Mouse (Mus musculus): ENCODE results near the gene Mcu. TPM values are rescaled to one million over a fixed set of nuclear protein-coding genes. Genes with fewer than 3 reads are reported as not detected.
A peak's percentile ranks its signal among the peaks of the same experiment; 100 is the strongest.

Gene Mcu
- polyA plus RNA-seq, 1 experiment = 48.8 TPM

DNA sequence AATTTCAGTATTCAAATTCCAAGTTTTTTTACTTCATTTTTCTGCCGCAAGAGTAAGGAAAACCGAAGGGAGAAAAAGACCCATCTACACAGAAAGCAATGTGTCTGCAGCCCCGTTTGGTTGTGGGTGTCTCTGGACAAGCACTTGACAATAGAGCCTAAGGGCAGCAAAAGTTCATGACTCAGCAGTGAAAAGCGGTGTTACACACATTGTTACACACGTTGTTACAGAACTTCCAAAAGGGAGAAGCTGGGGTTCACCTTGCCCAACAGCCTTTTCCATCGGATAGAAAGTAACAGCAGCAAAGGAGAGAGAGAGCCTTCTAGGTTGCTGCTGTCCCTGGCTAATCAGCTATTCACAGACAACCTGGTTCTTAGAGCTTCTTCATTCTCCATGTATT lies 68.3 kb downstream of the Mcu start:
- H3K4me3 ChIP-seq (ENCODE audit: insufficient read depth, low read length) = no peak overlapping the region
- no peaks in the 10 kb centered on the region for H3K4me1 ChIP-seq (ENCODE audit: control insufficient read depth, insufficient read depth, low read length)
- TF ChIP-seq CTCF (IDR thresholded peaks at IDR 0.05; ENCODE audit: borderline replicate concordance, insufficient read depth, low read length) (no peak), POLR2A (IDR thresholded peaks at IDR 0.05; ENCODE audit: low read depth, low read length) (no peak)
- no peak overlapping the region for H3K27ac ChIP-seq (ENCODE audit: insufficient read depth, low read length)

DNA sequence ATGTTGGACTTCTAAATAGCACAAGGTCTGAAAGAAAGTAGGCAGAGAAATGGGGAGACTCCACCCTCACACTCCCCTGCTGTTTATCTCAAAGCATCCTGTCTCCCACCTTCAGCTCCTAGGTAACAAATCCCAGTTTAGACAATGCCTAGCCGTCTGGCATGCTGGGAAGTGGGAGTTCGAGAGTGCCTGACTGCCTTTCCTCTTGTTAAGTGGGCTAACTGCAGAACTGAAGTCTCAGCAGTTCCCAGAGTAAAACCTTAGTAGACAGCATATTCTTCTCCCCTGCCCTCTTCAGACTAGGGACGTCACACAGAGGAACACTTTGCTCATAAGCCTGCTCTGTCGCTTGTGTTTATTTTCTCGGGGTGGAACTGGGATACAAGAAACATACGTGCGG lies 69.1 kb downstream of the Mcu start:
- TF ChIP-seq POLR2A (IDR thresholded peaks at IDR 0.05; ENCODE audit: low read depth, low read length) (no peak), CTCF (IDR thresholded peaks at IDR 0.05; ENCODE audit: borderline replicate concordance, insufficient read depth, low read length) (no peak)
- Histone ChIP-seq H3K27ac (ENCODE audit: insufficient read depth, low read length) (no peak overlapping the region), H3K4me1 (ENCODE audit: control insufficient read depth, insufficient read depth, low read length) (no peaks in the 10 kb centered on the region), H3K4me3 (ENCODE audit: insufficient read depth, low read length) (no peak overlapping the region)

DNA sequence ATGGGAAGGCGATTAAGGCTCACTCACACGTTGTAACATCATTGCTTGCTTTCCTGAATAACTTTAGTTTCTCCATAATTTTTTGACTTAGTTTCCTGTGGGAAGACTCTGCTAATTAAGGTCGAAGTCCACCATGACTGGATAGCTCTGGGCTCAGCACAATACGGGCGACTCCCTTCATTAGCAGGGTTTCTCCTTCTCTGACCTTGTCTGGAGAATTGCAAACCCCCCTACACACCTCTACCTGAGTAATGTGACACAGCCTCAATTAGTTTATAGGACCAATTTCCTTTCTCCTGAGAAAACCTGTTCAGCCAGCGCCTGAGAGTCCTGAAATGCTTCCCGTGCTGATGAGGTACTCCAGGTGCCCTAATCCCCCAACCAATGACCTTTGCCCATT lies 71.3 kb downstream of the Mcu start:
- TF ChIP-seq POLR2A (IDR thresholded peaks at IDR 0.05; ENCODE audit: low read depth, low read length) = no peak
- no peak for TF ChIP-seq CTCF (IDR thresholded peaks at IDR 0.05; ENCODE audit: borderline replicate concordance, insufficient read depth, low read length)
- no peaks in the 10 kb centered on the region for H3K4me1 ChIP-seq (ENCODE audit: control insufficient read depth, insufficient read depth, low read length)
- no peak overlapping the region for H3K27ac ChIP-seq (ENCODE audit: insufficient read depth, low read length)
- no peak overlapping the region for H3K4me3 ChIP-seq (ENCODE audit: insufficient read depth, low read length)

DNA sequence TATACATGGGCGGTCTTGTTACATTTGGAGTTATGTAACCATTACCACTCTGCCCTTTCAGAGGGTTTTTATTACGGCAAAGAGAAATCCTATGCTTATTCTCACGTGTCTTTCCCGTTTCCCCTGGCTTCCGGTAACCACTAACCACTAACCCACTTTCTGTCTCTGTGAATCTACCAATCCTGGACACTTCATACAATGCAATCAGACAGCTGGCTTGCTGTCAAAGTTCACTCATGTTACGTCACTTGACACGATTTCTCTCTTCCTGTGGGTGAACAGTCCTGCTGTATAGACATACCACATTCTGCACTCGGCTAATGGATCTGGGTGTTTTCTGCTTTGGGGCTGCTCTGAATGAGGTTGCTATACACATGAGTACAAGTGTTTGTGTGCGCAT lies 73.1 kb downstream of the Mcu start:
- peaks cover 6% of the 10 kb centered on the region for H3K4me1 ChIP-seq (ENCODE audit: control insufficient read depth, insufficient read depth, low read length)
- TF ChIP-seq POLR2A (IDR thresholded peaks at IDR 0.05; ENCODE audit: low read depth, low read length) = no peak
- no peak overlapping the region for H3K4me3 ChIP-seq (ENCODE audit: insufficient read depth, low read length)
- H3K27ac ChIP-seq (ENCODE audit: insufficient read depth, low read length) = no peak overlapping the region

DNA sequence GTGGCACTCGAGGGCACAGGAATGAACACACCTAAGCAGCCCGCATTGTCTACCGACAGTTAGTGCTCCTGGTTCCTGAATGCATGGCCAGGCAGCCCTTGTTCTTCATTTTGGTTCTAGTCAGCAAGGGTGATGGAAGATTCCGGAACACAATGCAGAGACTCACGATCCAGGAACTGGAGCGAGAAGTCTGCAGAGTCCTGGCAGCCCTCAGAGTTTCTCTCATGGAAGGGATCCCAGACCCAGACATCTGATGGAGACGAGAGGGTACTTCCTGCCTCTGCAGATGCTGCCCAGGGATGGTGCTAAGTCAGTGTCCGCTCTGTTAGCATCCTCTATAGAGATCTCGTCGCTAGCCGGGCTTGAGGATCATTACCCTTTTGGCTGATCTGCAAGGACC lies 75.0 kb downstream of the Mcu start:
- TF ChIP-seq CTCF (IDR thresholded peaks at IDR 0.05; ENCODE audit: borderline replicate concordance, insufficient read depth, low read length) (no peak), POLR2A (IDR thresholded peaks at IDR 0.05; ENCODE audit: low read depth, low read length) (no peak)
- Histone ChIP-seq H3K4me3 (ENCODE audit: insufficient read depth, low read length) (no peak overlapping the region), H3K27ac (ENCODE audit: insufficient read depth, low read length) (no peak overlapping the region), H3K4me1 (ENCODE audit: control insufficient read depth, insufficient read depth, low read length) (peaks cover 13% of the 10 kb centered on the region)

DNA sequence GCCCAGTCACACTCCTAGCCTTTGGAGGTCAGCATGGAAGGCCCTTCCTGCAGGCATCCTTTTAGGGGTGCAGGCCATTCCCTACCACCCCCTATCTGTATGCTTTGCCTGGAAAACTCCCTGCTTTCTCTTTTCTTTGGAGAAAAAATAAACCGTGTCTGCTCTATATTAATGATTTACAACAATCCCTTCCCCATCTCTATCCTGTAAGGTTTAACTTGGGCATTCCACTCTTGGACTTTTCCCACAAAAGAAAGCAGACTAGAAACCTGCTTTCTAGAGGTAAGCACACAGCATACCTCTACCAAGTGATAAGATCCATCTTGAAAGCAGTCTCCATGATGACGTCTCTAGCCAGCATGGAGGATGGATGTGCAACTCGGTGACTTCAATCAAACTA lies 75.9 kb downstream of the Mcu start:
- Histone ChIP-seq H3K4me1 (ENCODE audit: control insufficient read depth, insufficient read depth, low read length) (peaks cover 13% of the 10 kb centered on the region), H3K27ac (ENCODE audit: insufficient read depth, low read length) (no peak overlapping the region), H3K4me3 (ENCODE audit: insufficient read depth, low read length) (no peak overlapping the region)
- TF ChIP-seq POLR2A (IDR thresholded peaks at IDR 0.05; ENCODE audit: low read depth, low read length) = no peak
- no peak for TF ChIP-seq CTCF (IDR thresholded peaks at IDR 0.05; ENCODE audit: borderline replicate concordance, insufficient read depth, low read length)

DNA sequence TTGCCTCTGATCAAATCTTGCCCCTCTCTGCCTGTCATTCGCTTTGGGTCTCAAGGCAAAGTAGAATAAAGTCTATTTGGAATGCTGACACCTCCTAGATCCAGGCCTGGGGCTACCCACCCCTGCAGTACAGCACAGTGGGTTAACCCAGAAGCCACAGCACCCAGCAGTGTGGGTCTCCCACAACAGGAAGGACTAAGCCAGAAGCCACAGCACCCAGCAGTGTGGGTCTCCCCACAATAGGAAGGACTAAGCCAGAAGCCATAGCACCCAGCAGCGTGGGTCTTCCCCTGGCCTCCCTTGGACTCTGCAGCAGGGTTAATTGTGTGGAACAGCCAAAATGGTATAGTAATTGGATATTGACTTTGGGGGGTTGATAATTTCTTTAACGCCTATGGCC lies 76.4 kb downstream of the Mcu start:
- no peak overlapping the region for H3K4me3 ChIP-seq (ENCODE audit: insufficient read depth, low read length)
- peak overlapping the region; percentile 49; the same call in 1 of the 2 replicates for H3K27ac ChIP-seq (ENCODE audit: insufficient read depth, low read length)
- TF ChIP-seq POLR2A (IDR thresholded peaks at IDR 0.05; ENCODE audit: low read depth, low read length) = no peak
- no peak for TF ChIP-seq CTCF (IDR thresholded peaks at IDR 0.05; ENCODE audit: borderline replicate concordance, insufficient read depth, low read length)
- H3K4me1 ChIP-seq (ENCODE audit: control insufficient read depth, insufficient read depth, low read length) = peaks cover 13% of the 10 kb centered on the region

DNA sequence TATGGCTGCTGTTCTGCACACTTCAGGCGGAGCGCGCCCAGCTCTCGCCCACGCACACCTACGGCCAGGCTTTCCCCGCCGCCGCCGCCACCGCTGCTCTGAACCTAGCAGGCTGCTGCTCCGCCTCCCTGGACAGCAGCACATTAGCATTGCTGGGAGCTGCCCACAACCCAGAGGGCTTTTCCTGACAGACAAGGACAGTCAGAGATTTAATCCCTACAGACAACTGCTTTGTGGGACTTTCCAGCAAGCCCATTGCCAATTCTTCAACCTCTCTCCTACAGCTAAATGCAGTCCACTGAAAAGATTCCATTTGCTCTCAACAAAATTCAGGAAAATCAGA lies 77.0 kb downstream of the Mcu start:
- no peak overlapping the region for H3K4me3 ChIP-seq (ENCODE audit: insufficient read depth, low read length)
- peak overlapping the region; percentile 49; the same call in 1 of the 2 replicates for H3K27ac ChIP-seq (ENCODE audit: insufficient read depth, low read length)
- TF ChIP-seq CTCF (IDR thresholded peaks at IDR 0.05; ENCODE audit: borderline replicate concordance, insufficient read depth, low read length) = no peak
- TF ChIP-seq POLR2A (IDR thresholded peaks at IDR 0.05; ENCODE audit: low read depth, low read length) = no peak
- H3K4me1 ChIP-seq (ENCODE audit: control insufficient read depth, insufficient read depth, low read length) = peaks cover 13% of the 10 kb centered on the region

DNA sequence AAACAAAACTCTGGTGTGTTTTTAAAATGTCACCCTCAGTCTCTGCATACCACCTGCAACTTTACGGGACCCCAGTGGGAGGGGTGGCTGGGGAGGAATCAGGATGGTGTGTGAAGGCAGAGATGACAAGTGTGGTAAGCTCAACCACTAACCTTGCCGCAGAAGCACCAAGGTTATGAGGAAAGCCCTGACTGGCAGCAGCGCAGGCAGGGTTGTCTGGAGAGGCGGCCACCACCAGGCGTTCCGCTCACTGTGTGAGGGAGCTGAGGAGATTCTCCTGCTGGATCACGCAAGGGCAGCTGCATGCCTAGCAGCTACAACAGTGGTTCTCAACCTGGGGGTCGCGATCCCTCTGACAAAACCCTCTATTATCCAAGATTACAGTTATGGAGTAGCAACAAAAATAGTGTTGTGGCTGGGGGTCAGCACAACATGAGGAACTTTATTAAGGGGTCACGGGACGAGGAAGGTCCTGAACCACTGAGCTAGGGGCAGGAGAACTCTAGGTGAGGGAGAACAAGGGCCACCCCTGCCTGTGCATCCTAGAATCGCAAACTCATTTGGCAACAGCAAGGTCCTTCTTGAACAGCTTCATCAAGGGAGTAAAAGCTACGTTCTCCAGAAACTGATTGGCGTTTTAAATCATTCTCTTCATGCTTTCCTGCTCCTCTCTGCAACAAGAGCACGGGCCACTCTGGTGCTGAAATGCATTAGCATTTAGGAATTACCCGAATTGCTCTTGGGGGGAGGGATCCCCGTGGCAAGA lies 77.5 kb downstream of the Mcu start:
- Histone ChIP-seq H3K27ac (ENCODE audit: insufficient read depth, low read length) (peak overlapping the region; percentile 14; the same call in 1 of the 2 replicates), H3K4me1 (ENCODE audit: control insufficient read depth, insufficient read depth, low read length) (peaks cover 13% of the 10 kb centered on the region), H3K4me3 (ENCODE audit: insufficient read depth, low read length) (no peak overlapping the region)
- no peak for TF ChIP-seq CTCF (IDR thresholded peaks at IDR 0.05; ENCODE audit: borderline replicate concordance, insufficient read depth, low read length)
- no peak for TF ChIP-seq POLR2A (IDR thresholded peaks at IDR 0.05; ENCODE audit: low read depth, low read length)

DNA sequence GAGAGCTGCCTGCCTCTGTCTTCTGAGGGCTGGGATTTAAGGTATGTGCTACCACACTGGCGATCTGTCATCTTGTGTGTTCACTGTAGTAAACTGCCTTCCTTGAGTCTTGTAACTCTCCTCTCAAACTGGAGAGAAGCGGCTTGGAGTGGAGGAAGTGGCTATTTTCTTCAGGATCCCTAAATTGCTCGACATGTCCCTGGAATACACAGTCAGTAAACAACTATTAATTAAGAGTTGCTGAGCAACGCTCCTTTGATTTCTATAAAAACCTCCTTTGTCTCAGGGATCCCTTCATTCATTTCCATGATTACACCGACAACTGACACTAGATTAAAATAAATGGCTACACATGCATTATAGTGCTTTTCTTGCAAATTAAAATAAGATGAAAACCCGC lies 78.4 kb downstream of the Mcu start:
- H3K4me3 ChIP-seq (ENCODE audit: insufficient read depth, low read length) = no peak overlapping the region
- TF ChIP-seq POLR2A (IDR thresholded peaks at IDR 0.05; ENCODE audit: low read depth, low read length) (no peak), CTCF (IDR thresholded peaks at IDR 0.05; ENCODE audit: borderline replicate concordance, insufficient read depth, low read length) (no peak)
- H3K4me1 ChIP-seq (ENCODE audit: control insufficient read depth, insufficient read depth, low read length) = peaks cover 13% of the 10 kb centered on the region
- H3K27ac ChIP-seq (ENCODE audit: insufficient read depth, low read length) = no peak overlapping the region
